Mouse (Mus musculus) liver, adult (tissue): ENCODE results near the gene Aloxe3.

ENCODE experiments used
- GATA4 ChIP-seq: IDR thresholded peaks from 2 replicates; pipeline ENCODE4 v1.6.1; 2014; ENCODE audit warnings: mild to moderate bottlenecking, low read length; ENCODE audit not compliant: insufficient replicate concordance

Aloxe3 gene

DNA sequence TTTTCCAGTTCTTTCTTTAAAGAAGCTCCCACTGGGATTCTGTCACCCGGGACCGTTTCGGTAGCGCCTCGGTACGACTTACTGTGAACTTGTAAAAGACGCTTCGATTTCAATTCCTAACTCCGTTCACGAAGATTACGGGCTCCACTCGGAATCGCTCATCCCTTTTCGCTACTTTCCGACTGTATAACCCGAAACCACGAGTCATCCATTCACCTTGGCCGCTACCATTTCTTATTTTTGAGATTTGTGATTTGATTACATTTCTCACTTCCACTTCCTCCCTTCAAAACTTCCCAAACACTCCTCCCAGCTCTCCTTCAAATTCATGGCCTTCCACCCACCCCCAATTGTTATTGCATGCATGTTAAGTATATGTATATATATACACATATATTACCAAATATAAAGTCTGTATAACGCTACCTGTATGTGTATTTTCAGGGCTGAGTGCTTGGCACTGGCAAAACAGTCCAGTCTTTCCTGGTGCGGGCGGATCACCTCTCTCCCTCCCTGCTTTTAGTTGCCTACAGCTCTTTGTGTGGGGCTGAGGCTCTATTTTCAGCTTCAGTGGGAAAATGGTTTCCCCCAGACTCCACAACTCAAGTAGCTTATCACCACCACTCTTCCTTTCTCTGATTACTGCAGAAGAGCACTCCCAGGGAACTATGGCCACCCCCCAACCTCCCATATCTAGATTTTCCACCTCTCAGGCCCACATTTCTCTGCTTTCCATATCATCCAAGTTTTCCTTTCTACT is 14.5 kb upstream of the Aloxe3 start:
- TF ChIP-seq GATA4: no peak

DNA sequence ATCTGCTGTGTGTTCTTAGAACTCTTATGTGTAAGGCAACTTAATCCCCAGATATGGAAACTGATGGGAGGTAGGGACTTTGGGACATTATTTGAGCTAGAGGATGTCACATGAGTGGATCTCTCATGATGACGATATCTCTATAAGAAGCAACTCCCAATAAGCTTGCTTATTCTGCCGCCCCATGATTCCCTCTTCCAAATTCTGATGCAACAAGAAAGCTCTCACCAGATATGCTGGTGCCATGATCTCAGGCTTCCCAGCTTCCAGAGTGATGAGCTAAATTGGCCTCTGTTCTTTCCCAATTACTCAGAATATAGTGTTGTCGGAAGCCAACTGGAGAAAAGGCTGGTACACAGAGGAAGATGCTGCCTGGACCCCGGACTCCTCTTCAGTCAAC is 13.8 kb upstream of the Aloxe3 start:
- no peak for TF ChIP-seq GATA4

DNA sequence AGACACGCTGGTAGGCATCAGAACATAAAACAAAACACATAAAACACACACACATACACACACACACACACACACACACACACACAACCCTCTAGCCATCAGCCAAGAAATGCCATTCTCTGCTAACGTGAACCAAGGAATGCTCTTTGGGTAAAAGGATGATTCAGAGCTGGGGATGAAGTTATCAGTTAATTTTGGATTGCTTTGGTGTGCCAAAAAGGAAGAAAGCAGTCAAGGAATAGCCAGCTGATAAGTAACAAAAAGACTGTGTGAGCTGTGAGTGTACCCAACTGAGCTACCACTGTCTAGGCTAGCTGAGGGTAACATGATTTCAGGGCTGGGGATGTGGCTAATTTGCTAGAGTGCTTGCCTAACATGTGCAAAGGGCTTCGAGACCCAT is 11.7 kb upstream of the Aloxe3 start:
- no peak for TF ChIP-seq GATA4

DNA sequence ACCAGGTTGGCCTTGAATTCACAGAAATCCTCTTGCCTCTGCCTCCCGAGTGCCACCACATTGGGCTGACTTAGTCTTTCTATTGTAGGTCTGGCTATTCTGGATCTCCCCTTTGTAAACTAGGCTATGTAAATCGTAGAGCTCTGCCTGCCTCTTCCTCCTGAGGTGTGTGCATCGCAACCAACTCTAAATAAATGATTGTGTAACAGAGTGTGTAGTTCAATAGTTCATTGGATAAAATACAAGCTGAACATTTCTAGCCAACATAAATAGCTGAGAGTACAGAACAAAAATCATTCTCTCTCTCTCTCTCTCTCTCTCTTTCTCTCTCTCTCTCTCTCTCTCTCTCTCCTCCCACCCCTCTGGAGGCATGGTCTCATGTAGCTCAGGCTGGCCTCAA is 11.1 kb upstream of the Aloxe3 start:
- TF ChIP-seq GATA4: no peak

DNA sequence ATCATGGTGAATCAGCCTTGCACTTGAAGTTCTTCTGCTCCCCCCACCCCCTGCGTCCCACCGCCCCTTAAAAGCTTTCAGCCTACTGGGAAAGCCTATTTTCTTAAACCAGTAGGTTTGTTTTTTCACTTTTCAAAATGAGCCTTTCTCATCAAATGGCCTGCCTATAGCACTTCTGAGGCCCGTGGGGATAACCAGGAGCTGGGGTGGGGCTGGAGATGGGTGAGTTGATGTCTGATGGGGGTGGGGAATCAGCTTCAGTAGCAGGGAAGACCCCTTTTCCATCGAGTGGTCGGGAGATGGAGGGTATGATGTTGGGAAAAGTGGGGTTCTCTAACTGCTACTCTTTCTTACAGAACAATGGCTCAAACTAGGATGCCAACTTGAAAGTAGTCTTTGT is 8.9 kb upstream of the Aloxe3 start:
- TF ChIP-seq GATA4: no peak

DNA sequence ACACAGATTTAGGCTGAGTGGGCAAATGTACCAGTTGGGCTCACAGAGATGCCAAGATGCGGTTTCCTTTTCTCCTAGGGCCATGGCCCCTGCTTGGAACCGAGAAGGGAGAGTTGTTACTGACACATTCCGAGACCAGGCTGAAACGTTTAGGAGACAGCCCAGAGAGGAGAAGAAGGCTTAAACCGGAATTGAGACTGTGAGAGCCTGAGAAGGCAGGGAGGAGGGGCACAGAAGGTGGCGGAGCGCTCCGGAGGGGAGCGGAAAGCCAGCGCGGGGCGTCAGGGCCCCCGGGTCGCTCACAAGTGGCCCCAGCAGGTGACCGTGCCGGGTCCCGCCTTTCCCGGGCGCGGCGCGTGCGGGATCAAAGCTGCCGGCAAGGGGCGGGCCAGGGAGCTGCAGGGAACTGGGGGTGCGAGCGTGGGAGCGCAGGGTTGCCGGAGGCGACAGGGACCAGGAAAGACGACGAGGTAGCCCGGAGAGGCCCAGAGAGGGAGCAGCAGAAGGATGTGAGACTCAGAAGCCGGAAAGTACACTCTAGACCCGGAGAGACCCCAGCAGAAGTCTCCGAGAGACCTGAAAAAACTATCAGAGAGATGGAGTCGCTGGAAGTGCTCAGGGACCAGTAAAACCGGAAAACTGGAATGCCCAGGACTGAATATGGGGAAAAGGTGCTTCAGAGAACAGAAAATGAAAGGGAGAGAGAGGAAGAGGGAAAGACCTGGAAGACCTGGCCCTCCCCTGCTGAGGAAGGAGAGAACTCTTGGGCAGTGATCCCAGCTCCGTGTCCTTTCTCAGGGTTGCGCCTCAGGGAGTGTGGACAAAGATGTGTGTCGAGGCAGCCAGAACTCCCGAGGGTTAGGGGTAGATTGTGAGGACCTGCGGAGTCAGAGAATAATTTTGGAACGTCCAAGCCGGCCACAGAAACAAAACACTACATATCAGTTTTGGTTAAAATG is 7.7 kb upstream of the Aloxe3 start:
- TF ChIP-seq GATA4: no peak

DNA sequence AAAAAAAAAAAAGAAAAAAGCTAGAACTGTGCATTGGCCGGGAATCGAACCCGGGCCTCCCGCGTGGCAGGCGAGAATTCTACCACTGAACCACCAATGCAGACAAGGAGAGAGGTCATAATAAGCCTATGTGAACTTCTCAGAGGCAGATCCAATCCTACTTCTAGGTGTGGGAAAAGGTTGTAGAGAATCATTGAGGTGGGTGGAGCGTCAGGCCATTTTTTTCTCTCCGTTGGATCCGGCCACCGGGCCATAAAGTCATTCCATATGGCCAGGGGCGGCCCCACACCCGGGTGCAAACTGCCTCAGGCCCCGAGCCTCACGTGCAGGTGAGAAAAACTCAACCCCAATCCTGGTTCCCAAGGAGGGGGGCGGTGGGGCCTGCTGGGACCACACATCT is 6.9 kb upstream of the Aloxe3 start:
- TF ChIP-seq GATA4: no peak

DNA sequence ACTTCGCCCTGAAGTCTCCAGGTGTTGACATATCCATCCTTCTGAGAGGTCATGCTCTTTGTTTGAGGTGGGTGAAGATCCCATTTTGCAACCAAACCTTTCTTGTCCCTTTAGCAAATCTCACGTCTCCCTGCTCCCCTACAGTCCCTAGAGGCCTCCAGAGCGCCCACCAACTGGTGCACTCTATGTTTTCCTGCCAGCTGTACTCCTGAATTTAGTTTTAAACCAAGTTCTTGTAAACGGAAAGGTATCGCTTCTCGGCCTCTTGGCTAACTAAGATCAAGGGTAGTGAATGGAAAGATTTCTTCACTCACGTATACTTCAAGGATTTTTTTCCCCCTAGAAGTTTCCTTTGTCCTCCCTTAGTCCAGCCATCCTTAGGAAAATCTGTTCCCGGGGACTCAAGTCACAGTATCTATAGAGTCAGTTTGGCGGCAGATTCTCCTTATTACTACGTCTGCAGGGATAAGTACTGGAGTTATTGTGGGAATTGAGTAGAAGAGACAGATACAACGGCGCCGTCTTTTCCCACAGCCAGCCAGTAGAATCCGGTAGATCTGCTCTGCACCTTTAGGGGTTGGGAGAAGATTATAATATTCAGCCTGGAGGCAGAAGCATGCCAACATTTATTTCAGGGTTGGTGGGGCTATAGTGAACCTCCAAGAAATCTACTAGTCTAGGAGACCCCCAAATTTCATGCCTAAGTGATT is 6.1 kb upstream of the Aloxe3 start:
- no peak for TF ChIP-seq GATA4

DNA sequence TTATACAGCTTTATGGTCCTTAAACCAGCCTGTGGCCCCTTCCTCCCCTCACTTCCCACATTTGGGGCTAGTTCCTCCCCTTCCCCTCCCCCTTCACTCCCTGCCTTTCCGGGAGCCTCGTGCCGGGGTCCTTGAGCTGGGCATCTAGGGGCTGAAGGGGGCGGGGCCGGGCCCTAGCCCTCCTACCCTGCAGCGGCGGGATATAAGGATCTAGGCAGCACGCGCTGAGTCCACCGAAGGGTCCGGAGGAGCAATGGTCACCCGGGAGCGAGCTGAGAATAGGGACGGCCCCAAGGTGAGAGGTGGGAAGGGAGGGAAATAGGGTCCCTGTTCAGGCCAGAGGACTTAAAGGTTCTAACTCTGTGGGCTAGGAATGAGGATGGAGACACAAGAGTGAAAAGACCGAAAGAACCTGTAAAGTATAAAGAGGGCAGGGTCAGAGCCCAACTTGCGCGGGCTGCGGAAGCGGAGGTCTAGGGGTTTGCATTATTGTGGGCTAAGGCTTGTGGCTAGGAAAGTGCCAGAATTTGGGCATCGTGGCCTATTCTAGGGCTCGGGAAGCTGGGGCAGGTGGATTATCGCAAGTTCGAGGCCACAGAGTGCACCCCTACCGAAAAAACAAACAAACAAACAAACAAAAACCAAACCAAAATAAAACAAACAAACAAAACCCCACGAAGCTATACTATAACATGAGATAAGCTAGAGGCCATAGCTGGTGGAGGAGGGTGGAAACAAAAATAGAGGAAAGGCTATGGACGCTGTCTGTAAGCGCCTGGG is 5.3 kb upstream of the Aloxe3 start, which contains the start of gene Hes7:
TSS of gene Hes7 (plus strand) at position 184 of the 780 bp plus-strand sequence.
- TF ChIP-seq GATA4: no peak

DNA sequence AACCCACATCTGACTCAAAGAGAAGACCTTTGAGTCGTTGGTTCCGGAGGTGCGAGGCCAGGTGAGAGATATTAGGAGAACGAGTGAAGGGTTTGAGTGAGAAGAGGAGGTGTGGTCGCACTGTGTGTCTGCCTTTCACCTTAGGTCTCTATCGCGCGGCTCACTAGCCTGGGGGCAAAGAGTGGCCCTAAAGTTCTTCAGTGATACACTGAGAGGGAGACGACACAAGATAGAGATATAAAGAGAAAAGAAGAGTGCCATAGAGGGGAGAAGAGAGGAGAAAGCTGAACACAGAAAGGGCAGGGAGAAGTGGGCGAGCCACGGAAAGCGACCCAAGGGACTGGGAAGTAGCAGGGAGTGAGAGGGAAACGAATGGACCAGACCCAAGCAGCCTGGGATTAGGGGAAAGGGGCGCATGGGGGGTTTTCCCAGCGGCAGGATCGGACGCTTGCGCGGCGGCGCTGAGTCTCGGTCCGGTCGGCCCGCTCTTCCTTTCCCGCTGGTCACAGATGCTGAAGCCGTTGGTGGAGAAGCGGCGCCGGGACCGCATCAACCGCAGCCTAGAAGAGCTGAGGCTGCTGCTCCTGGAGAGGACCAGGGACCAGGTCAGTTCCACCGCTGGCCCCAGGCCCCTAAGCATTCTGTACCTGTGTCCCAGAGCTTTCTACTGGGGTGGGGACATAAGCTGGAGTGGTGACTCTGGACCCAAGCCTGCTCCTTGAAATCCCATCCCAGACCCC is 4.5 kb upstream of the Aloxe3 start:
- TF ChIP-seq GATA4: no peak

DNA sequence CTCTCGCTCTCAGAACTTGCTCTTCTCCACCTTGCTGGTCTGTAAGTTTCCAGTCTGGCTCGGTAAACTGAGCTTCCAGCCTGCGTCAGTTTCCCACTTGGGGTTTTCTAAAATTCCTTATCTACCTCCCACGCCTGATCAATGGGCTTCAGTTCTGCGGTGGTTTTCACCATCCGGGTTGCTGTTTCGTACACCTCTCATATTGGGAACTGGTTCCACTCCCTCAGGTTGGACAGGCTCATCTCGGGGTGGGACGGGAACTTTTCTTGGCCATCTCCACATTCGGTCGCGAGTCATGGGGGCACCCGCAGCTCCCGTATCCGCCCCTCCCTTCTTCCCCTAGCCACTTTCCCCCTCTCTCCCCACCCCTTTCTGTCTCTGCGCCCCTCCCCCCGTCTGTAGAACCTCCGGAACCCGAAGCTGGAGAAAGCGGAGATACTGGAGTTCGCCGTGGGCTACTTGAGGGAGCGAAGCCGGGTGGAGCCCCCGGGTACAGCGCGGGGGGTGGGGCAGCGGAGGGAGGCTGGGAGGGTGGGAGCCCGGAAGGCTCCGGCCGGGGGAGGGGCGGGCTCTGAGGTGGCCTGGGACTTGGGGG is 3.9 kb upstream of the Aloxe3 start:
- no peak for TF ChIP-seq GATA4

DNA sequence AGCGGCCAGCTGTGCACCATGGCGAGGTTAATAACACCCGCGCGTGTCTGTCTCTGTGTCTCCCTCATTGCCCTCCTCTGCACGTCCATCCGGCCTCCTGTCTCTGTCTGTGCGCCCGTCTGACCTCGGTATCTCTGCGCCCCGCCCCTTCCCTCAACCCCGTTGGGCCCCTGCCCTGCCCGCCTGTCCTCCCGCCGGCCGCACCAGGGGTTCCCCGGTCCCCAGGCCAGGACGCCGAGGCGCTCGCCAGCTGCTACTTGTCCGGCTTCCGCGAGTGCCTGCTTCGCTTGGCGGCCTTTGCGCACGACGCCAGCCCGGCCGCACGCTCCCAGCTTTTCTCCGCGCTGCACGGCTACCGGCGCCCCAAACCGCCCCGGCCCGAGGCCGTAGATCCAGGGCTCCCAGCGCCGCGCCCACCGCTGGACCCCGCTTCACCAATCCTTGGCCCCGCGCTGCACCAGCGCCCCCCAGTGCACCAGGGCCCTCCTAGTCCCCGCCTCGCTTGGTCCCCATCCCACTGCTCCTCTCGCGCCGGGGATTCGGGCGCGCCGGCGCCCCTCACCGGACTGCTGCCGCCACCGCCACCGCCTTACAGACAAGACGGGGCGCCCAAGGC is 3.3 kb upstream of the Aloxe3 start, which contains the start of gene 9130213A22Rik:
TSS of gene 9130213A22Rik (minus strand) at position 254 of the 616 bp plus-strand sequence.
- TF ChIP-seq GATA4: peak; percentile 47; the same call in 1 of the 2 replicates

DNA sequence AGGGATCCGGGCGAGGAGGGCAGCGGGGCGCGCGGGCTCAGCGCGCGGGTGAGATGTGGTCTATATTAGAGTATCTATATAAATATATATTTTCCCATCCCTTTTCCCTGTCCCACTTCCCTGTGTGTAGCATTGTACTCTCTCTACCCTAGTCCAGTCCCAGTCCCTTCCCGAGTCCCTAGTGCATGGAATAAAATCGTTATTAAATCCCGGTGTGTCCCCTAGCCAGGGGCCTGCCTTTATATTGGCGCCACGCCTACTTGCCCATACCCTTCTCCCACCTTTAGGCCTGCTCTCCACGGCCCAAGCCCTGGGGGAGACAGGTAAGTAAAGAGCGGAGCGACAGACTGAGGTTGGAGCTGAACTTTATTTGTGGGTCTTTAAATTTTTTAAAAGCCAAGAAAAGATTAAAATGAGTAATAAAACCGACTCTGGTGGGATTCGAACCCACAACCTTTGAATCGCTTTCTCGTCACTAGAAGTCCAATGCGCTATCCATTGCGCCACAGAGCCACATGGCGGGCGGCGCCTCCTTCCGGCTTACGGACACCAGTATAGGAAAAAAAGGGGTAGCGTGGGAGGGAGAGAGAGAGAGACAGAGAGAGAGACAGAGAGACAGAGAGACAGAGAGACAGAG is 2.5 kb upstream of the Aloxe3 start:
- TF ChIP-seq GATA4: 0 out of 2 replicates have a peak, but pooled peaks have one; percentile 21
